Comparison of ENCODE assay signal across 25 mouse cellular contexts in genomic region chr13:96937059-96937558, GRCm38 (mm10). TPM values are rescaled to one million over a fixed set of nuclear protein-coding genes. Genes with fewer than 3 reads are reported as not detected.
DNase-seq lines count a peak whose midpoint lies in the region; ATAC-seq and TF ChIP-seq lines count a peak whose summit lies in the region.
"Had no signal": no experiment of that assay in that cellular context is flagged by ENCODE, and none has a peak within 500 bp of the region (broad histone marks: within the 10 kb centered on the region; RNA-seq: fewer than 3 reads in every experiment).

No protein-coding gene starts in this region.

- ATAC-seq in intestine, postnatal 0 days: 0 out of 2 replicates have a peak, but pooled peaks have one; percentile 28
- ATAC-seq in intestine, embryonic 16.5 days: no peak
- ATAC-seq: activated CD4-positive, CD25-positive, alpha-beta regulatory T cell, adult 4 months; forebrain, embryonic 16.5 days; lung, postnatal 0 days had no signal

- no peak for DNase-seq in layer of hippocampus, adult 2 months (ENCODE audit: low spot score in 2 of 2)
- no peak for DNase-seq in layer of hippocampus, postnatal 25 days (ENCODE audit: extremely low spot score in 1 of 2, low spot score in 1 of 2)
- DNase-seq in 3T3-L1 (ENCODE audit: low read depth, low spot score): peak; percentile 15
- DNase-seq in ZHBTc4 (ENCODE audit: low read depth, low spot score): peak; percentile 65
- no peak for DNase-seq in adrenal gland, postnatal 10 days
- no peak for DNase-seq in Muller cell, postnatal 12 days (ENCODE audit: inconsistent ontology term)
- DNase-seq: adrenal gland, postnatal 14 days; cerebellum, adult 9-11 months; gastrocnemius, postnatal 36 days; heart, postnatal 10 days; kidney, postnatal 10 days; layer of hippocampus, adult 9-11 months; liver, embryonic 13.5 days; thymus, postnatal 14 days had no signal

- no peaks in the 10 kb centered on the region for H3K9me3 ChIP-seq in intestine, postnatal 0 days (ENCODE audit: control insufficient read depth)
- H3K9me3 ChIP-seq in intestine, embryonic 16.5 days (ENCODE audit: control insufficient read depth, low read length): no peaks in the 10 kb centered on the region
- H3K9me3 ChIP-seq: embryonic facial prominence, embryonic 13.5 days; hindbrain, embryonic 12.5 days; liver, embryonic 13.5 days; midbrain, embryonic 12.5 days; stomach, embryonic 15.5 days had no signal

- H3K4me1 ChIP-seq in intestine, postnatal 0 days (replicated peaks; ENCODE audit: control insufficient read depth, insufficient read depth, low read length): no peaks in the 10 kb centered on the region
- H3K4me1 ChIP-seq in intestine, embryonic 16.5 days (ENCODE audit: control insufficient read depth, insufficient read depth, low read length): no peaks in the 10 kb centered on the region
- H3K4me1 ChIP-seq: embryonic facial prominence, embryonic 13.5 days; hindbrain, embryonic 12.5 days; liver, embryonic 13.5 days; midbrain, embryonic 12.5 days; stomach, embryonic 15.5 days had no signal

- no peaks in the 10 kb centered on the region for H3K27me3 ChIP-seq in intestine, postnatal 0 days (replicated peaks; ENCODE audit: control insufficient read depth, insufficient read depth, low read length)
- no peaks in the 10 kb centered on the region for H3K27me3 ChIP-seq in intestine, embryonic 16.5 days (replicated peaks; ENCODE audit: control insufficient read depth, insufficient read depth, low read length)
- H3K27me3 ChIP-seq: embryonic facial prominence, embryonic 13.5 days; hindbrain, embryonic 12.5 days; liver, embryonic 13.5 days; midbrain, embryonic 12.5 days; stomach, embryonic 15.5 days had no signal

- 76% methylated on average over 10 of the region's 10 CpGs for WGBS in intestine, postnatal 0 days
- 77% methylated on average over 10 of the region's 10 CpGs for WGBS in intestine, embryonic 16.5 days

- H3K27ac ChIP-seq in intestine, postnatal 0 days (ENCODE audit: low read depth, low read length): no peak overlapping the region
- no peak overlapping the region for H3K27ac ChIP-seq in intestine, embryonic 16.5 days (ENCODE audit: low read length)
- H3K27ac ChIP-seq in layer of hippocampus, adult 2 months: no peak overlapping the region
- H3K27ac ChIP-seq: embryonic facial prominence, embryonic 13.5 days; hindbrain, embryonic 12.5 days; liver, embryonic 13.5 days; midbrain, embryonic 12.5 days; stomach, embryonic 15.5 days had no signal

- no peak overlapping the region for H3K4me3 ChIP-seq in intestine, postnatal 0 days (ENCODE audit: low read depth, low read length)
- H3K4me3 ChIP-seq in intestine, embryonic 16.5 days (ENCODE audit: low read length): no peak overlapping the region
- H3K4me3 ChIP-seq in layer of hippocampus, adult 2 months: no peak overlapping the region
- H3K4me3 ChIP-seq: embryonic facial prominence, embryonic 13.5 days; hindbrain, embryonic 12.5 days; liver, embryonic 13.5 days; midbrain, embryonic 12.5 days; stomach, embryonic 15.5 days had no signal

- H3K36me3 ChIP-seq in intestine, postnatal 0 days (ENCODE audit: control insufficient read depth, insufficient read depth): peaks cover 9% of the 10 kb centered on the region; the same call in 1 of the 2 replicates
- H3K36me3 ChIP-seq in intestine, embryonic 16.5 days (ENCODE audit: control insufficient read depth, insufficient read depth, low read length): no peaks in the 10 kb centered on the region
- H3K36me3 ChIP-seq: embryonic facial prominence, embryonic 13.5 days; hindbrain, embryonic 12.5 days; liver, embryonic 13.5 days; midbrain, embryonic 12.5 days; stomach, embryonic 15.5 days had no signal

- TF ChIP-seq CTCF in intestine, postnatal 0 days (IDR thresholded peaks at IDR 0.05; ENCODE audit: low read depth): peak; percentile 34; the same call in 1 of the 2 replicates
- TF ChIP-seq CTCF in layer of hippocampus, adult 2 months (conservative IDR thresholded peaks at IDR 0.05): peak; percentile 11; the same call in 1 of the 2 replicates

- no peak overlapping the region for H3K9ac ChIP-seq in intestine, postnatal 0 days (ENCODE audit: low read depth, low read length)
- H3K9ac ChIP-seq in intestine, embryonic 16.5 days (ENCODE audit: low read depth, low read length): no peak overlapping the region
- H3K9ac ChIP-seq: embryonic facial prominence, embryonic 13.5 days; hindbrain, embryonic 12.5 days; liver, embryonic 13.5 days; midbrain, embryonic 12.5 days; stomach, embryonic 15.5 days had no signal

- H3K4me2 ChIP-seq in intestine, postnatal 0 days (replicated peaks; ENCODE audit: low read depth): no peak overlapping the region
- no peak overlapping the region for H3K4me2 ChIP-seq in intestine, embryonic 16.5 days (ENCODE audit: low read depth, low read length)
- H3K4me2 ChIP-seq: embryonic facial prominence, embryonic 13.5 days; heart, embryonic 11.5 days; hindbrain, embryonic 12.5 days; liver, embryonic 13.5 days; midbrain, embryonic 12.5 days; stomach, embryonic 15.5 days had no signal

RNA-seq across cellular contexts. Expression of gene Gcnt4, which starts 12.6 kb away (rescaled TPM):
- polyA plus RNA-seq in intestine, postnatal 0 days (2015; fragmentation: Nextera tagmentation; extraction: Ambion mirVana): 6.7 and 8.0 TPM in 2 replicates
- polyA plus RNA-seq in intestine, embryonic 16.5 days (2015; fragmentation: Nextera tagmentation; extraction: Ambion mirVana): 5.9 and 9.1 TPM in 2 replicates
- total RNA-seq in layer of hippocampus, adult 2 months (2021): 1 to 10 TPM; 1.8 to 2.1 TPM
- 1 to 10 TPM; 1.6 to 2.4 TPM for total RNA-seq in layer of hippocampus, postnatal 25 days (2021)
- under 1 TPM; 0.76 to 0.93 TPM for total RNA-seq in adrenal gland, postnatal 10 days (2021)
- total RNA-seq: neutrophil, adult 5-6 weeks had no signal
- polyA plus RNA-seq: activated CD4-positive, CD25-positive, alpha-beta regulatory T cell, adult 4 months had no signal

Comparison
In these comparisons a context has a peak if more than half of its experiments do, and no peak if none do; other contexts are left out.
1. DNase-seq: peak in 3T3-L1 (single experiment) and ZHBTc4 (single experiment); none in layer of hippocampus, adult 2 months (0 of 2), layer of hippocampus, postnatal 25 days (0 of 2), adrenal gland, postnatal 10 days (single experiment) and Muller cell, postnatal 12 days (single experiment).